Mouse (Mus musculus) lung, embryonic 14.5 days (tissue): ENCODE results near the gene Usp29. TPM values are rescaled to one million over a fixed set of nuclear protein-coding genes. Genes with fewer than 3 reads are reported as not detected.

Experiments
- ATAC-seq: fragments of 200-750 bp; cut with Nextera tagmentation; 2 replicates; pipeline ENCODE4 v1.8.0; 2017; ENCODE audit warnings: mild to moderate bottlenecking, moderate TSS enrichment, moderate library complexity; ENCODE audit not compliant: insufficient read depth
- DNase-seq: peaks from one replicate; pipeline ENCODE4 v3.0.0-alpha.2; 2015
- H3K27ac ChIP-seq: fragments of 300-500 bp; sonication (generic); 2 replicates; pipeline ENCODE4 v1.5.1; 2014; ENCODE audit warnings: low read depth, mild to moderate bottlenecking, moderate library complexity
- H3K27me3 ChIP-seq: fragments of 300-500 bp; sonication (generic); 2 replicates; pipeline ENCODE4 v1.6.1; 2014; ENCODE audit warnings: low read length, control low read depth; ENCODE audit not compliant: insufficient read depth
- H3K36me3 ChIP-seq: fragments of 300-500 bp; sonication (generic); 2 replicates; pipeline ENCODE4 v1.6.1; 2014; ENCODE audit warnings: control low read depth; ENCODE audit not compliant: insufficient read depth
- H3K4me1 ChIP-seq: fragments of 300-500 bp; sonication (generic); 2 replicates; pipeline ENCODE4 v1.6.1; 2014; ENCODE audit warnings: antibody characterized with exemption, control low read depth; ENCODE audit not compliant: insufficient read depth
- H3K4me2 ChIP-seq: fragments of 300-500 bp; sonication (generic); 2 replicates; pipeline ENCODE4 v1.6.1; 2014; ENCODE audit warnings: mild to moderate bottlenecking
- H3K4me3 ChIP-seq: fragments of 300-500 bp; sonication (generic); 2 replicates; pipeline ENCODE4 v1.5.1; 2014; ENCODE audit warnings: low read depth, low read length
- H3K9ac ChIP-seq: fragments of 300-500 bp; sonication (generic); 2 replicates; pipeline ENCODE4 v1.6.1; 2014
- H3K9me3 ChIP-seq: fragments of 300-500 bp; sonication (generic); 2 replicates; pipeline ENCODE4 v1.6.1; 2016; ENCODE audit warnings: low read depth, low read length, control low read depth
- CTCF ChIP-seq: IDR thresholded peaks from 2 replicates; pipeline ENCODE4 v1.5.1; 2016; ENCODE audit warnings: antibody characterized with exemption, low read depth
- WGBS: fragments of 180-500 bp; shearing (Covaris S2); extraction: QIAGEN DNeasy Blood & Tissue Kit; methylation state at CpG from one replicate; pipeline ENCODE4 v1.1.7; 2014; 5-methylcytosine and 5-hydroxymethylcytosine counted together
- polyA plus RNA-seq: library from polyadenylated mRNA; unstranded; fragments of >200 nt; fragmentation: Nextera tagmentation; extraction: Ambion mirVana; gene quantifications from 2 replicates; pipeline ENCODE4 v1.2.1, GENCODE M21; 2014

The Usp29 gene
- polyA plus RNA-seq, 1 experiment from 2014 or later, result 6.2 TPM

GRCm38 (mm10) chr7:6851717-6852503, 121.5 kb downstream of the Usp29 start:
- peak; percentile 77; the same call in 1 of the 2 replicates for ATAC-seq
- Histone ChIP-seq H3K9ac (no peak overlapping the region), H3K9me3 (no peaks in the 10 kb centered on the region), H3K4me3 (no peak overlapping the region), H3K36me3 (no peaks in the 10 kb centered on the region), H3K27me3 (no peaks in the 10 kb centered on the region), H3K27ac (no peak overlapping the region), H3K4me1 (peaks cover 8% of the 10 kb centered on the region), H3K4me2 (no peak overlapping the region)
- TF ChIP-seq CTCF, result no peak
- WGBS, result 18% methylated on average over 5 of the region's 5 CpGs
- DNase-seq, result peak; percentile 72

- Histone ChIP-seq H3K27ac (no peak overlapping the region), H3K9me3 (no peaks in the 10 kb centered on the region), H3K27me3 (no peaks in the 10 kb centered on the region), H3K36me3 (no peaks in the 10 kb centered on the region), H3K4me2 (no peak overlapping the region), H3K9ac (no peak overlapping the region), H3K4me3 (no peak overlapping the region), H3K4me1 (peaks cover 11% of the 10 kb centered on the region)
- 35% methylated on average over 10 of the region's 10 CpGs for WGBS
- DNase-seq (no peak), ATAC-seq (no peak)
- no peak for TF ChIP-seq CTCF
Observed at GRCm38 (mm10) chr7:6855613-6856405, 125.4 kb downstream of the Usp29 start.

- Histone ChIP-seq H3K4me2 (no peak overlapping the region), H3K27ac (peak overlapping the region; percentile 70; the same call in 1 of the 2 replicates), H3K36me3 (no peaks in the 10 kb centered on the region), H3K4me1 (peaks cover 6% of the 10 kb centered on the region), H3K9me3 (no peaks in the 10 kb centered on the region), H3K4me3 (no peak overlapping the region), H3K27me3 (no peaks in the 10 kb centered on the region), H3K9ac (no peak overlapping the region)
- 13% methylated on average over 5 of the region's 5 CpGs for WGBS
- ATAC-seq (no peak), DNase-seq (no peak)
- TF ChIP-seq CTCF, result no peak
Observed at GRCm38 (mm10) chr7:6858694-6859270, 128.4 kb downstream of the Usp29 start.

GRCm38 (mm10) chr7:6860689-6861088, 130.3 kb downstream of the Usp29 start:
- H3K9ac ChIP-seq, result no peak overlapping the region
- peak; percentile 62 for DNase-seq
- H3K4me1 ChIP-seq, result peaks cover 6% of the 10 kb centered on the region
- no peaks in the 10 kb centered on the region for H3K27me3 ChIP-seq
- peak; percentile 60 for ATAC-seq
- H3K4me3 ChIP-seq, result no peak overlapping the region
- H3K36me3 ChIP-seq, result no peaks in the 10 kb centered on the region
- WGBS, result 12% methylated on average over 6 of the region's 6 CpGs
- no peak for TF ChIP-seq CTCF
- peak overlapping the region; percentile 29; the same call in 1 of the 2 replicates for H3K4me2 ChIP-seq
- H3K27ac ChIP-seq, result no peak overlapping the region
- no peaks in the 10 kb centered on the region for H3K9me3 ChIP-seq

GRCm38 (mm10) chr7:6866351-6866750, 136.0 kb downstream of the Usp29 start:
- no peaks in the 10 kb centered on the region for H3K27me3 ChIP-seq
- no peak for TF ChIP-seq CTCF
- no peaks in the 10 kb centered on the region for H3K9me3 ChIP-seq
- ATAC-seq (no peak), DNase-seq (no peak)
- no peak overlapping the region for H3K4me3 ChIP-seq
- H3K36me3 ChIP-seq, result no peaks in the 10 kb centered on the region
- H3K4me2 ChIP-seq, result no peak overlapping the region
- H3K9ac ChIP-seq, result no peak overlapping the region
- no peak overlapping the region for H3K27ac ChIP-seq
- peaks cover 3% of the 10 kb centered on the region for H3K4me1 ChIP-seq

- no peak overlapping the region for H3K9ac ChIP-seq
- no peak for ATAC-seq
Observed at GRCm38 (mm10) chr7:6868831-6869230, 138.5 kb downstream of the Usp29 start.

GRCm38 (mm10) chr7:6869556-6869955, 139.2 kb downstream of the Usp29 start:
- H3K9ac ChIP-seq, result no peak overlapping the region
- 65% methylated on average over 1 of the region's 1 CpGs for whole genome bisulfite sequencing
- no peak overlapping the region for H3K27ac ChIP-seq
- ATAC-seq, result no peak
- no peaks in the 10 kb centered on the region for H3K4me1 ChIP-seq
- no peaks in the 10 kb centered on the region for H3K36me3 ChIP-seq
- TF ChIP-seq CTCF, result no peak
- H3K4me2 ChIP-seq, result no peak overlapping the region
- H3K4me3 ChIP-seq, result no peak overlapping the region
- no peaks in the 10 kb centered on the region for H3K9me3 ChIP-seq
- H3K27me3 ChIP-seq, result no peaks in the 10 kb centered on the region
- no peak for DNase-seq

More at GRCm38 (mm10) chr7:6868831-6869230, 138.5 kb downstream of the Usp29 start:
- H3K4me2 ChIP-seq, result no peak overlapping the region
- 69% methylated on average over 3 of the region's 3 CpGs for WGBS
- no peak for TF ChIP-seq CTCF
- H3K27me3 ChIP-seq, result no peaks in the 10 kb centered on the region
- H3K36me3 ChIP-seq, result no peaks in the 10 kb centered on the region
- H3K27ac ChIP-seq, result no peak overlapping the region
- H3K4me1 ChIP-seq, result no peaks in the 10 kb centered on the region
- no peaks in the 10 kb centered on the region for H3K9me3 ChIP-seq
- no peak overlapping the region for H3K4me3 ChIP-seq
- DNase-seq, result no peak
